Mouse (Mus musculus): ENCODE results near the gene Pop7. TPM values are rescaled to one million over a fixed set of nuclear protein-coding genes. Genes with fewer than 3 reads are reported as not detected.

Pop7 gene
- polyA plus RNA-seq, 1 experiment = 36.6 TPM

DNA sequence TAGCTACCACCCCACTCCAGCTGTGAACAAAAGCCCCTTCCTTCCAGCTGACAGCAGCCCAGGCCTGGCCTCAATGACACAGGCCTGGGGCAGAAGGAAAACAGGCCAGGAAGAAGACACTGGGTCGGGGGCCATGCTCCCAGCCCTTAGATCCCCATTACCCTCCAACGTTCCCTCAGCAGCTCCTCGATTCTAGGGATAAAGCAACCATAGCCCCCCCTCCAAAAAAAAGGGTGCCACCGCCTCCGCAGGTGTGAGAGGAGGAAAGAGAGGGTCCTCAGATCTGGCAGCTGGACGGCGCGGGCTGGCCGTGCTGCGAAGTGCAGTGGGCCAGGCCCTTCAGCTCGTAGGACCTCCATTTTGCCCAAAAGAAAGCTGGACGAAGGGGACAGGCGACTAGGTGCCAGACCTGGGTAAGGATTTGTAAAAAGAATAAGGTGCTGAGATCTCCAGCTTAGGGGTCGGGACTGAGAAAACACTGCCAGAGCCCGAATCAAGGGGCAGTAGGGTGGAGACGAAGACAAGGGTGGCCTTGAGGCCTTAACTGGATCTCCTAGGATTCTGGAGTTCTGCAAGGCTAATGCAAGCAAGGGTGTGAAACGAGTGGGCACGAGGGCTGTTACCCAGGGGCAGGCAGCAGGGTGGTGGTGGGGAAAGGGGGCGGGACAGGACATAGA lies 30.0 kb upstream of the Pop7 start:
- Histone ChIP-seq H3K27me3 (ENCODE audit: control insufficient read depth, insufficient read depth, low read length) (no peaks in the 10 kb centered on the region), H3K36me3 (ENCODE audit: control insufficient read depth, insufficient read depth, low read length) (peaks cover 30% of the 10 kb centered on the region), H3K4me3 (ENCODE audit: low read depth, low read length) (peak overlapping the region; percentile 88), H3K27ac (ENCODE audit: insufficient read depth, low read depth, low read length) (peak overlapping the region; percentile 85), H3K4me1 (ENCODE audit: control insufficient read depth, insufficient read depth, insufficient read length, low read length) (peaks cover 6% of the 10 kb centered on the region)
- WGBS = under 1% methylated on average over 19 of the region's 19 CpGs
- TF ChIP-seq CTCF (IDR thresholded peaks at IDR 0.05; ENCODE audit: extremely low read depth, insufficient read length, insufficient replicate concordance, low read depth, low read length) (no peak), POLR2A (IDR thresholded peaks at IDR 0.05; ENCODE audit: low read depth, low read length) (no peak)

DNA sequence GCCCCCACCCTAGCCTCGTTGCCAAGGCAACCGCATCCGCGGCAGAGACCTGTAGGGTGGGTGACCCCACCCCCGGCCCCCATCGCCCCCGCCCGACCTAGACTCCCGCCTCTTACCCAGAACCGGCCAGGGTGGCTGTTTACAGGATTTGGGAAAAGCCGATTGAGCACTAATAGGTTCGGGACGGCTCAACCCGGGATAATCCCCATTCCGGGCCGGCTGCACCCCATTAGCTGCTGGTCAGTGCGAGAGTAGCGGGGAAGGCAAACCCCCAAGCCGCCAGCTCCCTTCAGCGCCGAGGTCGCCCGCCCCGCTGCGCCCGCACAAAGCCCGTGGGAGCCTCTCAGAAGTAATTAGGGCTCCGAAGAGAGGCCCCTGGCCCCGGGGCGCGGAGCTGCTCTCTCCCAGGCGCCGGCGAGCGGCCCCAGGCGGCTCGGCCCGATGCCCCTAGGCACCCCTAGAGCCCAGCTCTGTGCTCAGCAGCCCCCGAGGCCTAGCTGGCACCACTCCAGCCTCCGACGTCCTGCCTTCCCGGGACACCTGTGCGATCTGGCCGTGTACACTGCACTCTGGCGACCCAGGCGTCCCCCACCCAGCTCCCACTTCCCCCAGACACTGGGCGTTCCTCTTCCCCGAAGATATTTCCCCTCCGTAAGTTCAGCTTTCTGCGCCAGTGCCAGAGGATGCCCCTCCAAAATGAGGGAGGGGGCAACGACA lies 29.3 kb upstream of the Pop7 start:
- H3K36me3 ChIP-seq (ENCODE audit: control insufficient read depth, insufficient read depth, low read length) = peaks cover 36% of the 10 kb centered on the region
- H3K27me3 ChIP-seq (ENCODE audit: control insufficient read depth, insufficient read depth, low read length) = no peaks in the 10 kb centered on the region
- no peak for TF ChIP-seq POLR2A (IDR thresholded peaks at IDR 0.05; ENCODE audit: low read depth, low read length)
- TF ChIP-seq CTCF (IDR thresholded peaks at IDR 0.05; ENCODE audit: extremely low read depth, insufficient read length, insufficient replicate concordance, low read depth, low read length) = no peak
- peak overlapping the region; percentile 85 for H3K27ac ChIP-seq (ENCODE audit: insufficient read depth, low read depth, low read length)
- under 1% methylated on average over 51 of the region's 51 CpGs for WGBS
- H3K4me3 ChIP-seq (ENCODE audit: low read depth, low read length) = peak overlapping the region; percentile 88
- H3K4me1 ChIP-seq (ENCODE audit: control insufficient read depth, insufficient read depth, insufficient read length, low read length) = peaks cover 6% of the 10 kb centered on the region

DNA sequence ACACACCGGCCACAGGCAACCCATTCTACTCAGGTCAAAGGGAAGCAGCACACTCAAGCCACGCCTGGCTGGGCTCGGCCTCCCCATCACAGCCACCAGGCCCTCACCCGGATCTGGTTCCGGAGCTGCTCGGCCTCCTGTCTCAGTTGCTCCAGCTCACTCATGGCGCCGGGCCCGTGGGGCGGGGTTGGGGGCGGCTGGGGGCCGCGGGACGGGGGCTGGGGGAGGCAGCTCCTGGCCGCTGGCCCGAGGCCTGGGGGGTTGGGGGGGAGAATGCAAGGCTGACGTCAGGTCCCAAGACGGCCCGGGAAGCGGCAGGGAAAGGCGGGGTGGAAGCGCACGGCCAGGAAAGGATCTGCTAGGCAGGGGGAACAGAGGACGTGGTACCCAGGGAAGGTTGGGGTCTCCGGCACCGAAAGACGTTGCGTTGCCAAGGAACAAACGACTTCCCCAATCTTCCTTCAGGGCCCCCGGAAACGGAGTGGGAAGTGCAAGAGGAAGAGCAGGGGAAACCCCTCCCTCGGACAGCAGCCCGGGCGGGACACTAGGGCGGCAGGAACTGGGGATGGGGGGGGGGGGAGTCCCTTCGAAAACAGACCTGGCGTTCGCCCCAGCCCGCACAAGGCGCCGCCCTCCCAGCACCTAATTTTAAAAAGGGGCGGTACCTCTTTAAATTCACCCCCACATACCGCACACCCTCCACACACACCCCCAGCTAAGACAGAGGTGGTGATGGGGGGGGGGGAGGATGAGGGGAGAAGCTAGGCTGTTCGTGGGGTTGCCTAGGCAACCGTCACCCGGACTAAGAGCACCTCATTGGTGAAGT lies 28.5 kb upstream of the Pop7 start:
- Histone ChIP-seq H3K27me3 (ENCODE audit: control insufficient read depth, insufficient read depth, low read length) (no peaks in the 10 kb centered on the region), H3K36me3 (ENCODE audit: control insufficient read depth, insufficient read depth, low read length) (peaks cover 39% of the 10 kb centered on the region), H3K4me1 (ENCODE audit: control insufficient read depth, insufficient read depth, insufficient read length, low read length) (peaks cover 6% of the 10 kb centered on the region), H3K4me3 (ENCODE audit: low read depth, low read length) (peak overlapping the region; percentile 88), H3K27ac (ENCODE audit: insufficient read depth, low read depth, low read length) (peak overlapping the region; percentile 50)
- no peak for TF ChIP-seq POLR2A (IDR thresholded peaks at IDR 0.05; ENCODE audit: low read depth, low read length)
- TF ChIP-seq CTCF (IDR thresholded peaks at IDR 0.05; ENCODE audit: extremely low read depth, insufficient read length, insufficient replicate concordance, low read depth, low read length) = no peak
- WGBS = 1% methylated on average over 46 of the region's 46 CpGs

DNA sequence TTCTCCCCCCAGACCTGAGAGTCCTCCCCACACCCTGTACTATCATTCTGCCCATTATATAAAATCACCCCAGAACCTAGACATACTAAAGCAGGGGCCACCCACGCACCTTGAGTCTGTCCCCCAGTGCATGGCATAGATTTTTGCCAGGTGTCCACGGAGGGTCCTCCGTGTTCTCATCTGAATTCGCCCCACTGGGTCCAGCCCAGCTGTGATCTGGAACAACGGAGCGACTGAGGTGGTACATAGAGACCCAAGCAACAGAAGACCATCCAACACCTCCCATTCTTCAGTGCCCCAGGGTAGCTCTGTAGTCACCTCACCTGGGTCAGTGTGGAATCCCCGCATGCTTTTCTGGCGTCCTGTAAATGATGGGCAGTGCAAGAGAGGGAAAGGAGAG lies 27.8 kb upstream of the Pop7 start:
- no peak overlapping the region for H3K27ac ChIP-seq (ENCODE audit: insufficient read depth, low read depth, low read length)
- peaks cover 46% of the 10 kb centered on the region for H3K36me3 ChIP-seq (ENCODE audit: control insufficient read depth, insufficient read depth, low read length)
- 79% methylated on average over 8 of the region's 8 CpGs for WGBS
- TF ChIP-seq POLR2A (IDR thresholded peaks at IDR 0.05; ENCODE audit: low read depth, low read length) = no peak
- no peak for TF ChIP-seq CTCF (IDR thresholded peaks at IDR 0.05; ENCODE audit: extremely low read depth, insufficient read length, insufficient replicate concordance, low read depth, low read length)
- H3K4me3 ChIP-seq (ENCODE audit: low read depth, low read length) = peak overlapping the region; percentile 88
- H3K27me3 ChIP-seq (ENCODE audit: control insufficient read depth, insufficient read depth, low read length) = no peaks in the 10 kb centered on the region
- H3K4me1 ChIP-seq (ENCODE audit: control insufficient read depth, insufficient read depth, insufficient read length, low read length) = peaks cover 6% of the 10 kb centered on the region

DNA sequence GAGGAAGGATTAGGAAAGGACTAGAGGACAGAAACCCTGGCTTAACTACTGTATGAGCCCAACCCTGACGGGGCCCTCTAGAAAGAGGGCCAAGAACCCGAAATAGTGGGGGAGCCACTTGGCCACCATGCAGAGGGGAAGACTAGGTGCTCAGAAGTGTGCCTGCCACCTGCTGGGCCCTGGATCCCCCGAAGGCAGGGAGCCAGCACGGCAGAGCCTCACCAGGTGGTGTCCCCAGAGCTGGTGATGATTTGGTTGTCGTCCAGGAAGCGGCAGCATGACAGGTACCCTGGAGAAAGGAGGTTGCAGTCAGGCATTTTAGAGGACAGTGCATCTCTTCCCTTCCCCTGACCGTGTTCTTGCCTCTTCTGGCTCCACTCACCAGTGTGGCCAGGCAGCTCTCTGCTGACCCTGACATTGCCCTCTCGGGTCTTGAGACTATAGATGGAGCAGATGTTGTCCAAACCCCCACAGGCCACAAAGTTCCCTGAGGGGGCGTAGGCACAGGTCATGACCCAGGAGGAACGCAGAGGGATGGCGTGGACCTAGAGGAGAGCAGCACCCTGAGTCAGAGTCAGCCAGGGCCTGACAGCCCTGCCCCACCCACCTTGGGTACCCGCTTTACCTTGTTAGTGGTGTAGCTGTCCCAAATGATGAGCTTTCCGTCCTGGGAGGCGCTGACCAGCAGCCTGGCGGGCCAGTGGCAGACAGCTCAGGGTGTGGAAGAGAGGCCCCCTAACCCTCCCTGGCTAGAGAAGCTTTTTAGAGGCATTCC lies 27.1 kb upstream of the Pop7 start:
- peaks cover 2% of the 10 kb centered on the region; the same call in 1 of the 2 replicates for H3K4me1 ChIP-seq (ENCODE audit: control insufficient read depth, insufficient read depth, insufficient read length, low read length)
- H3K27ac ChIP-seq (ENCODE audit: insufficient read depth, low read depth, low read length) = no peak overlapping the region
- peaks cover 50% of the 10 kb centered on the region for H3K36me3 ChIP-seq (ENCODE audit: control insufficient read depth, insufficient read depth, low read length)

DNA sequence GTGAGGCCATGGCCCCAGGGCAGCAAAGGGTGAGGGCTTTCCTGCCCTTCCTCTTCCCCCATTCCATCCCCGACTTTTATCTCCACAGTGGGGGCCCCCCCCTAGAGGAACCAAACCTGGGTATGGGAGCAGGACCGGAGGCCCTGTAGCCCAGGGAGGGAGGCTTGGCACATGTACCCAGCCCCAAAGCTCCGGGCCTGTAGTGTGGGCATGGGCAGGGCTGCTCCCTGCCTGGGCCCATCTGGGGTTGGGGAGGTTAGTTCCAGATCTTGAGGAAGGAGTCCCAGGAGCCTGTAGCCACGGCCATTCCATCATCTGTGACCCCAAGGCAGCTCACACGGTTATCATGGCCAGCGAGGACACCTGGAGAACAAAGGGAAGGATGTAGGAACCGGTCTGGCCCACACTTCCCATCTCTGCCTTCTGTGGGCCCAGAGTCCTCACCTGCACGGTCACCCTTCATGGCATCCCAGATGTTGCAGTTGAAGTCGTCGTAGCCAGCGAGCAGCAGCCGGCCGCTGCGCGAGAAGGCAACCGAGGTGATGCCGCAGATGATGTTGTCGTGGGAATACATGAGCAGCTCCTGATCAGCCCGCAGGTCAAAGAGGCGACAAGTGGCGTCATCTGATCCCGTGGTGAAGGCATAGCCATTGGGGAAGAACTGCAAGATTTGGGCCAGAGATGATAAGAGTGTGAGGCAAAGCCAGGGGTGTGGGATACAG lies 26.1 kb upstream of the Pop7 start:
- no peak for TF ChIP-seq CTCF (IDR thresholded peaks at IDR 0.05; ENCODE audit: extremely low read depth, insufficient read length, insufficient replicate concordance, low read depth, low read length)
- no peak for TF ChIP-seq POLR2A (IDR thresholded peaks at IDR 0.05; ENCODE audit: low read depth, low read length)
- H3K27ac ChIP-seq (ENCODE audit: insufficient read depth, low read depth, low read length) = no peak overlapping the region
- WGBS = 79% methylated on average over 22 of the region's 22 CpGs
- no peaks in the 10 kb centered on the region for H3K27me3 ChIP-seq (ENCODE audit: control insufficient read depth, insufficient read depth, low read length)
- H3K36me3 ChIP-seq (ENCODE audit: control insufficient read depth, insufficient read depth, low read length) = peaks cover 60% of the 10 kb centered on the region
- H3K4me1 ChIP-seq (ENCODE audit: control insufficient read depth, insufficient read depth, insufficient read length, low read length) = peaks cover 2% of the 10 kb centered on the region; the same call in 1 of the 2 replicates
- no peak overlapping the region for H3K4me3 ChIP-seq (ENCODE audit: low read depth, low read length)

More for the DNA sequence above, 27.1 kb upstream of the Pop7 start:
- TF ChIP-seq POLR2A (IDR thresholded peaks at IDR 0.05; ENCODE audit: low read depth, low read length) (no peak), CTCF (IDR thresholded peaks at IDR 0.05; ENCODE audit: extremely low read depth, insufficient read length, insufficient replicate concordance, low read depth, low read length) (no peak)
- H3K27me3 ChIP-seq (ENCODE audit: control insufficient read depth, insufficient read depth, low read length) = no peaks in the 10 kb centered on the region
- no peak overlapping the region for H3K4me3 ChIP-seq (ENCODE audit: low read depth, low read length)
- WGBS = 77% methylated on average over 15 of the region's 15 CpGs

Measured in small intestine, adult 2 months (tissue).